Mouse (Mus musculus): ENCODE data around the gene Cask. TPM values are rescaled to one million over a fixed set of nuclear protein-coding genes. Genes with fewer than 3 reads are reported as not detected.

Cask gene
- total and polyA plus RNA-seq, 3 experiments: 9.4 to 13.3 TPM; not detected in 1

DNA sequence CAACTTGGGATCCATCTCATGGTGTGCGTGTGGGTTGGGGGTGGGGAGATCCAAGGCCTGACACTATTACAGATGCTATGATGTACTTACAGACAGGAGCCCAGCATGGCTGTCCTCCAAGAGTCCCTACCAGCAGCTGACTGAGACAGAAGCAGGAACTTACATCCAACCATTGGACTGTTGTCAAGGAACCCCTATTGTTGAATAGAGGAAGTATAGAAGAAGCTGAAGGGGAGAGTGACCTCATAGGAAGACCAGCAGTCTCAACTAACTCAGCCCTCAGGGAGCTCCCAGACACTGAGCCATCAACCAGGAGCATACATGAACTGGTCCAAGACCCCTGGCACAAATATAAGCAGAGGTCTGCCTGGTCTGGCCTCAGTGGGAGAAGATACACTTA, 85.5 kb downstream of the Cask start:
- Histone ChIP-seq H3K4me3 (ENCODE audit: control insufficient read depth in 1 of 2, insufficient read depth in 1 of 2, low read depth in 2 of 2, low read length in 2 of 2) (no peak overlapping the region), H3K4me1 (ENCODE audit: control insufficient read depth in 1 of 2, insufficient read depth in 2 of 2, low read length in 2 of 2) (peaks cover 0 to 9% of the 10 kb centered on the region in 2 experiments; a peak in 2 of 4 replicates), H3K9me3 (replicated peaks; ENCODE audit: insufficient read depth, low read length) (no peaks in the 10 kb centered on the region), H3K9ac (ENCODE audit: control insufficient read depth, low read depth, low read length, poor library complexity, severe bottlenecking) (no peak overlapping the region), H3K27me3 (ENCODE audit: control insufficient read depth in 1 of 2, insufficient read depth in 2 of 2, low read length in 2 of 2) (no peaks in the 10 kb centered on the region), H3K27ac (ENCODE audit: control insufficient read depth, low read depth, low read length) (no peak overlapping the region), H3K79me2 (ENCODE audit: control insufficient read depth, insufficient read depth, low read length, poor library complexity) (no peaks in the 10 kb centered on the region), H3K36me3 (ENCODE audit: control insufficient read depth in 1 of 2, insufficient read depth in 2 of 2, low read length in 2 of 2) (peaks cover 0 to 2% of the 10 kb centered on the region in 2 experiments; a peak in 2 of 4 replicates)
- TF ChIP-seq USF2 (IDR thresholded peaks at IDR 0.05; ENCODE audit: borderline replicate concordance in 1 of 2, insufficient read depth in 1 of 2, low read depth in 1 of 2, low read length in 2 of 2) (no peak), ETS1 (IDR thresholded peaks at IDR 0.05; ENCODE audit: low read depth, low read length) (peak; percentile 47; the same call in 1 of the 2 replicates), MYB (IDR thresholded peaks at IDR 0.05; ENCODE audit: low read depth, low read length) (no peak)
- DNase-seq (ENCODE audit: low read depth, low spot score): peak; percentile 83

DNA sequence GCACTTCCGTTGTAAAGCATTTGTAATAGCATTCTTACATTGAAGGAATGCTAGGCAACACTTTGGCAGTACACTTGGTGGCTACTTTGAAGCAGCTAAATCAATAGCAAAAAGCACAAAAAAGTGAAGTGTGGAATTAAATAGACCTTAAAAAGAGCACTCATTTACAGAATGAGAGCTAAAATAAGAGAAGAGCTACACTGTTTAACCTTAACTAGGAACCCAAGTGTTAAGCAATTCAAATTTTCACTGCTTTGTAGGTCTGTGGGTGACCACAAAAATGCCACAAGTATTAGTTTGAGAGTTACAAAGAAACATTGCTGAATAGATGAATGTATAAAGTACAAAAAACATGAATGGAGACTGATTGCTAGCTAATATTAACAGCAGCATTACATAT, 86.1 kb downstream of the Cask start:
- no peaks in the 10 kb centered on the region for H3K79me2 ChIP-seq (ENCODE audit: control insufficient read depth, insufficient read depth, low read length, poor library complexity)
- no peaks in the 10 kb centered on the region for H3K27me3 ChIP-seq (ENCODE audit: control insufficient read depth in 1 of 2, insufficient read depth in 2 of 2, low read length in 2 of 2)
- DNase-seq (ENCODE audit: low read depth, low spot score): no peak
- no peak overlapping the region for H3K9ac ChIP-seq (ENCODE audit: control insufficient read depth, low read depth, low read length, poor library complexity, severe bottlenecking)
- H3K4me3 ChIP-seq (ENCODE audit: control insufficient read depth in 1 of 2, insufficient read depth in 1 of 2, low read depth in 2 of 2, low read length in 2 of 2): no peak overlapping the region
- no peak for TF ChIP-seq POLR2A (IDR thresholded peaks at IDR 0.05; ENCODE audit: control insufficient read depth in 1 of 2, insufficient read depth in 1 of 2, low read depth in 1 of 2, low read length in 2 of 2, poor library complexity in 1 of 2)
- H3K36me3 ChIP-seq (ENCODE audit: control insufficient read depth in 1 of 2, insufficient read depth in 2 of 2, low read length in 2 of 2): peaks cover 0 to 2% of the 10 kb centered on the region in 2 experiments; a peak in 2 of 4 replicates
- H3K9me3 ChIP-seq (replicated peaks; ENCODE audit: insufficient read depth, low read length): no peaks in the 10 kb centered on the region
- H3K4me1 ChIP-seq (ENCODE audit: control insufficient read depth in 1 of 2, insufficient read depth in 2 of 2, low read length in 2 of 2): peaks cover 0 to 9% of the 10 kb centered on the region in 2 experiments; a peak in 2 of 4 replicates
- no peak overlapping the region for H3K27ac ChIP-seq (ENCODE audit: control insufficient read depth, low read depth, low read length)

DNA sequence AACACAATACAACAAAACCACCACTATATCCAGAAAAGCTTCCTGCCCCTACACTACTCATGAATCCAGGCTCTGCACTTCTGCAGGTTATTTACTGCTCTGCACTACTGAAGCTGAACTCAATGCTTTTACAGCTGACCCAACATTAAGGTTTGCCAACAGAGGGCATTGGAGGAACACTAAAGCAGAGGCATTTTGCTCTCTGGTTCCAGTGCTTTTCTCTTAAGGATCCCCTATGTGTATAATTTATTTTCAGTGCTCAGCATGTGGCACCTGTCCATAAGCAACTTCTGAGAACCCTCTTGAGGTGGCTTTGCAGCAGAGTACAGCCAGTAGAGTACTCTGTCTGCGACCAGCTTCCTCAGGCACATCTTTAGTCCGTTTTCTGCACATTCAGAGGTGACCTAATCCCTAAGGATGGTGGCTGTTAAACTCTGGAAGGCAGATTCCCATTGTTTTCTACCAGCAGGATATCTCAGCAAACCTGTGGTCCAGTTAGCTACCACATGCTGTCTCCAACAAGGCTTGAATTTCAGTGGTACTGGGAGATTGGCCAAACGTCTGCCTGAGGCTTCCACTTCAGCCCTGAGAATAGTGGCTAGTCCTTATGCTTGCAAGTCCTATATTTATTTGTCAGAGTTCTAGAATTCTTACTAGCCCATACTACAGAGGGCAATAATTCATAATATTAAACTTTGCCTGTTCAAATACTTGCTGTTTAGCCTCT, 93.7 kb downstream of the Cask start:
- Histone ChIP-seq H3K4me3 (ENCODE audit: control insufficient read depth in 1 of 2, insufficient read depth in 1 of 2, low read depth in 2 of 2, low read length in 2 of 2) (no peak overlapping the region), H3K9me3 (replicated peaks; ENCODE audit: insufficient read depth, low read length) (no peaks in the 10 kb centered on the region), H3K36me3 (ENCODE audit: control insufficient read depth in 1 of 2, insufficient read depth in 2 of 2, low read length in 2 of 2) (peaks cover 0 to 2% of the 10 kb centered on the region in 2 experiments; a peak in 3 of 4 replicates), H3K27ac (ENCODE audit: control insufficient read depth, low read depth, low read length) (no peak overlapping the region), H3K79me2 (ENCODE audit: control insufficient read depth, insufficient read depth, low read length, poor library complexity) (no peaks in the 10 kb centered on the region), H3K4me1 (ENCODE audit: control insufficient read depth in 1 of 2, insufficient read depth in 2 of 2, low read length in 2 of 2) (peaks cover 0 to 2% of the 10 kb centered on the region in 2 experiments; a peak in 2 of 4 replicates), H3K9ac (ENCODE audit: control insufficient read depth, low read depth, low read length, poor library complexity, severe bottlenecking) (no peak overlapping the region), H3K27me3 (ENCODE audit: control insufficient read depth in 1 of 2, insufficient read depth in 2 of 2, low read length in 2 of 2) (no peaks in the 10 kb centered on the region)
- DNase-seq (ENCODE audit: low read depth, low spot score): no peak
- TF ChIP-seq ZMIZ1 (IDR thresholded peaks at IDR 0.05; ENCODE audit: low read depth, low read length) (no peak), ZNF384 (IDR thresholded peaks at IDR 0.05; ENCODE audit: low read depth, low read length) (no peak), POLR2AphosphoS2 (IDR thresholded peaks at IDR 0.05; ENCODE audit: low read length) (no peak), SMC3 (IDR thresholded peaks at IDR 0.05; ENCODE audit: low read depth, low read length) (no peak), MAX (IDR thresholded peaks at IDR 0.05; ENCODE audit: low read length) (no peak), RCOR1 (IDR thresholded peaks at IDR 0.05; ENCODE audit: low read depth, low read length) (no peak), CTCF (IDR thresholded peaks at IDR 0.05 in 2 of 3, conservative IDR thresholded peaks at IDR 0.05 in 1 of 3; ENCODE audit: control insufficient read depth in 1 of 3, insufficient read depth in 1 of 3, low read depth in 2 of 3, low read length in 3 of 3, poor library complexity in 1 of 3, severe bottlenecking in 1 of 3) (peak in 1 of 3 experiments; percentile 4; a peak in 1 of 6 replicates), NELFE (IDR thresholded peaks at IDR 0.05; ENCODE audit: low read depth, low read length) (no peak), MXI1 (IDR thresholded peaks at IDR 0.05; ENCODE audit: low read depth, low read length) (no peak), E2F4 (IDR thresholded peaks at IDR 0.05; ENCODE audit: borderline replicate concordance, low read depth, low read length) (no peak), TBP (IDR thresholded peaks at IDR 0.05; ENCODE audit: low read depth, low read length) (no peak), CHD1 (IDR thresholded peaks at IDR 0.05; ENCODE audit: low read depth, low read length) (no peak), MAFK (IDR thresholded peaks at IDR 0.05; ENCODE audit: borderline replicate concordance, low read depth, low read length) (no peak), RAD21 (IDR thresholded peaks at IDR 0.05; ENCODE audit: low read depth, low read length) (peak; percentile 7)
